Mouse (Mus musculus) liver, embryonic 11.5 days (tissue): Measurements from ENCODE around the gene Clrn1. TPM values are rescaled to one million over a fixed set of nuclear protein-coding genes. Genes with fewer than 3 reads are reported as not detected.
"Not testable (repeated sequence)": the region's sequence is repeated elsewhere in the genome, so short reads cannot be mapped to it uniquely, and the experiment has no call there.

Experiments used
- ATAC-seq: fragments of 200-750 bp; cut with Nextera tagmentation; replicated peaks from 2 replicates; pipeline ENCODE4 v1.8.0; 2017; ENCODE audit warnings: moderate number of reproducible peaks, mild to moderate bottlenecking, moderate TSS enrichment, moderate library complexity; ENCODE audit not compliant: low FRiP score
- DNase-seq: peaks from one replicate; pipeline ENCODE4 v3.0.0-alpha.2; 2017; ENCODE audit warnings: low spot score
- H3K27ac ChIP-seq: fragments of 300-500 bp; sonication (generic); 2 replicates; pipeline ENCODE4 v1.5.1; 2014; ENCODE audit warnings: mild to moderate bottlenecking, low read depth, low read length, control low read depth
- H3K27me3 ChIP-seq: fragments of 300-500 bp; sonication (generic); replicated peaks from 2 replicates; pipeline ENCODE4 v1.6.1; 2014; ENCODE audit warnings: low read length, mixed read lengths; ENCODE audit not compliant: control insufficient read depth, insufficient read depth
- H3K36me3 ChIP-seq: fragments of 300-500 bp; sonication (generic); 2 replicates; pipeline ENCODE4 v1.6.1; 2014; ENCODE audit warnings: mild to moderate bottlenecking, low read length, moderate library complexity, mixed read lengths; ENCODE audit not compliant: control insufficient read depth, insufficient read depth
- H3K4me1 ChIP-seq: fragments of 300-500 bp; sonication (generic); replicated peaks from 2 replicates; pipeline ENCODE4 v1.6.1; 2014; ENCODE audit warnings: low read length, mixed read lengths; ENCODE audit not compliant: control insufficient read depth, insufficient read depth
- H3K4me2 ChIP-seq: fragments of 300-500 bp; sonication (generic); 2 replicates; pipeline ENCODE4 v1.6.1; 2014; ENCODE audit warnings: mild to moderate bottlenecking, control low read depth, moderate library complexity
- H3K4me3 ChIP-seq: fragments of 300-500 bp; sonication (generic); 2 replicates; pipeline ENCODE4 v1.5.1; 2014; ENCODE audit warnings: low read depth, low read length, control low read depth
- H3K9ac ChIP-seq: fragments of 300-500 bp; sonication (generic); 2 replicates; pipeline ENCODE4 v1.6.1; 2014; ENCODE audit warnings: low read depth, low read length, control low read depth
- H3K9me3 ChIP-seq: fragments of 300-500 bp; sonication (generic); 2 replicates; pipeline ENCODE4 v1.6.1; 2016; ENCODE audit warnings: low read length, inconsistent platforms, mixed read lengths; ENCODE audit not compliant: control insufficient read depth
- WGBS: fragments of 180-500 bp; shearing (Covaris S2); extraction: QIAGEN DNeasy Blood & Tissue Kit; methylation state at CpG from one replicate; pipeline ENCODE4 v1.1.7; 2014; 5-methylcytosine and 5-hydroxymethylcytosine counted together
- polyA plus RNA-seq: library from polyadenylated mRNA; unstranded; fragments of >200 nt; fragmentation: Nextera tagmentation; extraction: Ambion mirVana; gene quantifications from 2 replicates; pipeline ENCODE4 v1.2.1, GENCODE M21; 2014

The Clrn1 gene
- polyA plus RNA-seq, 1 experiment from 2014 or later = 0.21 TPM

DNA sequence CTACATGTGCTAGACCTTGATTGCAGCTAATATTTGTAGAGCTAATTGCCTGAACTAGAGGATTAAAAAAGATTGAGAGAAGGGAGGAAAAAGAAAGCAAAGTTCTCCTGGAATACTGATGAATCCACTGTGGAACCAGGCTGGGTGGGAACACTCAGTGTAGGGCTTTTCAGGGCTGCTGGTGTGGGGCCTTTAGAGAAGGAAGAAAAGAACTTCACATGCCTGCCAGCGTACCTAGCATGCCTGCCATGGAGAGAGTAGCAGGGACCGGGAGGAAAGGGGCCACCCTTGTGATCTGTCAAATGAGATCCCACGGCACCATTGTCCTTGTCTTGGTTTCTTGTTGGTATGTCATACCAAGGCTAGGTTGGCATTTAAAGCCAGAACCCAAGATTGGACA, 4.5 kb upstream of the Clrn1 start:
- Histone ChIP-seq H3K4me2 (no peak overlapping the region), H3K36me3 (no peaks in the 10 kb centered on the region), H3K4me3 (no peak overlapping the region), H3K4me1 (no peaks in the 10 kb centered on the region), H3K9me3 (no peaks in the 10 kb centered on the region), H3K27ac (no peak overlapping the region), H3K9ac (no peak overlapping the region), H3K27me3 (no peaks in the 10 kb centered on the region)
- DNase-seq (no peak), ATAC-seq (no peak)
- WGBS = 72% methylated on average over 3 of the region's 3 CpGs

DNA sequence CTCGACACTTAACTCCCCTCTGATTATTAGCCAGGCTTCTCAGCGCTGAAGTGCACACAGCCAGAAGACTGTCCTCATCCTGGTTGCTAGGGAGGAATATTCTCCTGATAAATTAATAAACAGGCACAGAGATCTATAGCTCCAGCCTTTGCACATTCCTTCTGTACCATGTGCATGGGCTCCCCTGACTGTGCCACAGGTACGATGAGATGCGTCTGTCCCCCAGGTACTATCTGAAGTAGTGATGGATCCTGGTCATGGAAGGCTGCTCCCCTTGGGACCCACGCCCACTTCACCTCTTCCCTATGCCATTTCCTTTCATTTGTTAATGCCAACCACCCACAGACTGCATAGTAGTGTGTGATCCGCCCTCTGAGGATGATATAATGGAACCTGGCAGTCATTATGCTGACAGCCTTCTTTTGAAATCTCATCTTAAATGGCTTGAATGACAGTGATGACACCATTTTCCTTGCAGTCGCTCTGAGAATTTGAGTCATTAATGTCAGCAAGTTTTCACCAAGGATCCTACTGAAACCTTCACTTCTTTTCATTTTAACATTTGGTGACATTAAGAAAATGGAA, 3.1 kb upstream of the Clrn1 start:
- no peak overlapping the region for H3K4me2 ChIP-seq
- 81% methylated on average over 7 of the region's 7 CpGs for WGBS
- no peaks in the 10 kb centered on the region for H3K4me1 ChIP-seq
- no peaks in the 10 kb centered on the region for H3K9me3 ChIP-seq
- H3K27ac ChIP-seq = no peak overlapping the region
- no peaks in the 10 kb centered on the region for H3K27me3 ChIP-seq
- H3K4me3 ChIP-seq = no peak overlapping the region
- DNase-seq (no peak), ATAC-seq (no peak)
- H3K36me3 ChIP-seq = no peaks in the 10 kb centered on the region
- H3K9ac ChIP-seq = no peak overlapping the region

DNA sequence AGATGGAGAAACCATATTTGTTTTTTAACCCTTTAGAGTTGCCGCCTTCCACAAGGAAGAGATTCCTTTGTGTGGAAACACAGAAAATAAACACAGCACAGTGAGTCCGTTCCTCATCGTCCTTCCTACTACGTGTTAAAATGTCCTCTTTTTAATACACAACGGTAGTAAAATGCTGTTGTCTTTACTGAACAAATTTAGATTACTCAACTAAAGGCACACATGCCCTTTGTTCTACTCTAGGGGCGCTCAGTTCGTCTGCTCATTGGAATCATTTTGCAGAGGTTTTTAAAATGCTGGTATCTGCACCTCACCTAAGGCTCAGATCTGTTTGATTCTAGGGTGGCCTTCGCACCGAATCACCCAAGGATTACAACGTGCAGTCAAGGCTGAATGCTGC, 2.6 kb upstream of the Clrn1 start:
- no peak for ATAC-seq
- H3K27ac ChIP-seq = no peak overlapping the region
- no peaks in the 10 kb centered on the region for H3K36me3 ChIP-seq
- WGBS = 83% methylated on average over 10 of the region's 10 CpGs
- no peak overlapping the region for H3K4me3 ChIP-seq
- no peak overlapping the region for H3K4me2 ChIP-seq
- no peaks in the 10 kb centered on the region for H3K9me3 ChIP-seq
- H3K9ac ChIP-seq = no peak overlapping the region
- DNase-seq = no peak
- H3K4me1 ChIP-seq = no peaks in the 10 kb centered on the region
- H3K27me3 ChIP-seq = no peaks in the 10 kb centered on the region

DNA sequence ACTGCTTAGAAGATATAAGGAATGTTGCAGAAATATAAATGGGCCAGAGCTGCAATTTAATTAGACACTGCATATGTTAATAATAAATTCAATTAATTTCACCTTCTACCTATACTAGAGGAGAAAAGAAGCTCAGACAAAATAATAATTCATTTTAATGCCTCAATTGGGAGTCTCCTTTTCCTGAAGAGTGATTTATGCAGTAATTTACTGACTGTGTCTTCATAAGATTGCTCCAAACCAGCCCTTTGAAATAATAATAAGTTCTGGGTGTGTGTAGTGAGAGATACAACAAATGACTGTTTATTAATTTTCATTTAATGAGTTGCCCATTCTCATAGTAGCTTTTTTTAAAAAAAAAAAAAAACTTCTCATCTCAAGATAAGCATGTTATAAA, 1.6 kb downstream of the Clrn1 start:
- Histone ChIP-seq H3K36me3 (no peaks in the 10 kb centered on the region), H3K9me3 (no peaks in the 10 kb centered on the region), H3K27ac (no peak overlapping the region), H3K27me3 (no peaks in the 10 kb centered on the region), H3K4me2 (no peak overlapping the region), H3K4me3 (no peak overlapping the region), H3K4me1 (no peaks in the 10 kb centered on the region), H3K9ac (no peak overlapping the region)
- no peak for DNase-seq
- ATAC-seq = no peak

DNA sequence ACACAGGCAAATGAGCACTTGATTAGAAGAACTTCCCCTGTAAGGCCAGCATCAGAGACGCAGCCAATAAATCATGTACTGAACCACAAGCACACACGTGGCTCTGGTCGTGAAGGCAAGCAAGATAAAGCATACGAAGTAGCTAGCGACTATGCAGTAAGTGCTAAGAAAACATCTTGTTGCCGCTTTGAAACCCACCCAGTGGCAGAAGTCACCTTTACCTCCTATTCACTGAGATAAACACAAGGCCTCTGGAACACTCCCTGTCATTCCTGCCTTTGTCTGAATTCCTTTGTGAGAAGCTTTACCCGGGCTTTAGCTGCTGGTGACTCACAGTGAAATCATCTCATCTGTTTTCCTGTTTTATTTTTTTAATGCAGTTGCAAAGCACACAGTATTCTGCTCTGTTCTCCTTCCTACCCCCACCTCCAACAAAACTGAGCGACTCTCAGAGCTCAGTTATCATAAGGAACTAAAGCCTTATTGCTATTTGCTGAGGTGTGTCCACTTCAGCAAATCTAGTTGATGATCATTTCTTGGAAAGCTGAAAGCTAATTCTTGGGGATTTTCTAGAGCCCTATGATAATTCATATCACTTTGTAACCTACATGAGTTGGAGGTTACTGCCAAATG, 2.1 kb downstream of the Clrn1 start:
- ATAC-seq (no peak), DNase-seq (no peak)
- Histone ChIP-seq H3K4me1 (no peaks in the 10 kb centered on the region), H3K27me3 (no peaks in the 10 kb centered on the region), H3K9ac (no peak overlapping the region), H3K27ac (no peak overlapping the region), H3K9me3 (no peaks in the 10 kb centered on the region), H3K4me2 (no peak overlapping the region), H3K36me3 (no peaks in the 10 kb centered on the region), H3K4me3 (no peak overlapping the region)
- 18% methylated on average over 8 of the region's 8 CpGs for WGBS

DNA sequence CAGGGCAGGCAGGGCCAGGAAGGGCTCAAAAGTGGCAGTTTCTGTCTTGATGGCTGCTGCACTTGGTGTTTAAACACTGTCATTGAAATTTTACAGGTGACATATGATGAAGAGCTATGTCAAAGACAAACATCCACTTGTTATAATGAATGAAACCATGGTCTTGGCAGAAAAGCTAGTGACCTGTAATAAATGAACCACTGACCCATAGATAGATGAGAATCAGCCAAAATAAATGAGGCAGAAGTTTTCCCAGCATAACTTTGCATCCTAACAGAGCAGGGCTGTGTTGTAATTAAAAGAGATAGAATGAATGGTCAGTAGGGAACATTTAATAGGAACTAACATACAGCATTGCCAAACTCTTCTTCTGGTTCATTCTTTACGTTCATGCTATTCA, 4.1 kb downstream of the Clrn1 start:
- Histone ChIP-seq H3K9ac (no peak overlapping the region), H3K4me3 (no peak overlapping the region), H3K9me3 (no peaks in the 10 kb centered on the region), H3K36me3 (no peaks in the 10 kb centered on the region), H3K27ac (no peak overlapping the region), H3K27me3 (no peaks in the 10 kb centered on the region), H3K4me1 (no peaks in the 10 kb centered on the region), H3K4me2 (no peak overlapping the region)
- ATAC-seq (no peak), DNase-seq (no peak)
- 85% methylated on average over 1 of the region's 1 CpGs for WGBS

DNA sequence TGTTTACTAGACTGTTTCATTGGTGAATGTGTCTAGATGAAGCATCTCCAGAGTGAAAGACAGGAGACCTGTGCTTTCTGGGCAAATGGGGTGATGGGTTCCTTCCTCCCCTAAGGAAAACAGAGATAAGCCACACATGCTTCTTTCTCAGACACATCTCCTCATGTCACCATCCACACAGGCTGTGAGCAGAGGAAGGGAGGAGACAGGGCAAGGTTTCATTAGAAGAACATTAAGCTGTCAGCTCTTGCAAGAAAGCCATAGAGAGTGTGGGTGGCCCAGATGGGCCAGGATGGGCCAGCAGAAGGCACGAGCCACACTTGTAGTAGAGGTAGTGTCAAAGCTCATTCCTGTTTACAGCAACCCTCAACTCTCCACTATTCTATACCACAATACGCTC, 5.0 kb downstream of the Clrn1 start:
- Histone ChIP-seq H3K4me3 (no peak overlapping the region), H3K27me3 (no peaks in the 10 kb centered on the region), H3K9me3 (no peaks in the 10 kb centered on the region), H3K36me3 (no peaks in the 10 kb centered on the region), H3K4me2 (no peak overlapping the region), H3K9ac (no peak overlapping the region), H3K4me1 (no peaks in the 10 kb centered on the region), H3K27ac (no peak overlapping the region)
- ATAC-seq = no peak
- WGBS = 76% methylated on average over 2 of the region's 2 CpGs
- no peak for DNase-seq

DNA sequence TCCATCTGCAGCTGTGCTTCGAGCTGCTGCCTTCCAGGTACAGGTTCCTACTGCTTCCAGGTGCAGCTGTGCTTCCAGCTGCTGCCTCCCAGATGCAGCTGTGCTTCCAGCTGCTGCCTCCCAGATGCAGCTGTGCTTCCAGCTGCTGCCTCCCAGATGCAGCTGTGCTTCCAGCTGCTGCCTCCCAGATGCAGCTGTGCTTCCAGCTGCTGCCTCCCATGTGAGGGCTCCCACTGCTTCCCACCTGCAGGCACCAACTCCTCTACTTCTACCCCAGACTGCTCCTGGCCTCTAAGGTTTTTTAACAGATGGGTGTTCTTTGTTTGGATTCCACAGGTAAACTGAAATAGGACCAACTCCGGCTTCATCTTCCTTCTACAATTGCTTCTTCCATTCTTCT, 13.3 kb downstream of the Clrn1 start:
- H3K36me3 ChIP-seq, H3K27me3 ChIP-seq, ATAC-seq, DNase-seq, H3K4me2 ChIP-seq, H3K4me1 ChIP-seq, H3K4me3 ChIP-seq, H3K9me3 ChIP-seq, H3K9ac ChIP-seq, H3K27ac ChIP-seq: not testable (repeated sequence)
- WGBS = 64% methylated on average over 2 of the region's 2 CpGs

DNA sequence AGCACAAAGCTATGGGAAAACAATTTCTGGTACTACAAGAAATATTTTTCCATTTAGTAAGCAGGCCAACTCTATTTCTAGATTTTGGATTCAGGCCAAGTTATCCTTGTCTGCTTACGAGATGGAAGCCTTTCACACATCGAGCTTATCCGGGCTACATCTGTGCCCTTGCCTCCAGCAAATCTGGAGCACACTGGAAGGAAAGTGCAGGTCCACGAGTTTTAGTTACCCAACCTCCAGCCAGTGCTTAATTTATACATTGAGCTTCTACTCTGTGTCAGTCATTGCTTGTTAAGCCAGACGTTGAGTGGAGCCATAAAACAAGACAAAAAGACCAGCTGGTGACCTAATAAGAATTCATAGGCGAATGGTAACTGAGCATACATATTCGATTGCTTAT, 19.4 kb downstream of the Clrn1 start:
- no peak overlapping the region for H3K4me3 ChIP-seq
- no peaks in the 10 kb centered on the region for H3K36me3 ChIP-seq
- H3K9me3 ChIP-seq = no peaks in the 10 kb centered on the region
- ATAC-seq = no peak
- 72% methylated on average over 7 of the region's 7 CpGs for WGBS
- H3K27ac ChIP-seq = no peak overlapping the region
- H3K4me2 ChIP-seq = no peak overlapping the region
- no peaks in the 10 kb centered on the region for H3K27me3 ChIP-seq
- no peak overlapping the region for H3K9ac ChIP-seq
- no peaks in the 10 kb centered on the region for H3K4me1 ChIP-seq
- no peak for DNase-seq
